ENCODE assay signal across 8 mouse cellular contexts in the genomic region with DNA sequence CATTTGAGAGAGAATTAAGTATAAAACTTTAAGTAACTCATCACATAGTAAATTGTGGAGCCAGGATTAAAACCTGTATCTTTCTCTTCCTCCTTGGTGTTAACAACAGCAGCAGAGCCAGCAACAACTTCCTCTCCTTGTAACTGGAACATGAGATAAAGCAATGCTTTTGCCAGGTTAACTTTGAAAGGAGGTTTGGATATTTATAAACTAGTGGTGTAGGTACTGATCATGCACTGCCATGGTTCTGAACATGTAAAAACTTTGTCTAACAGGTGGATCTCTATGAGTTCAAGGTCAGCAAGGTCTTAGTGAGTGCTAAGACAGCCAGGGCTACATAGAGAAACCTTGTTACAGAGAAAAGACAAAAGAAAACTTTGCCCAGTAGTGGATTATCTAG. TPM values are rescaled to one million over a fixed set of nuclear protein-coding genes. Genes with fewer than 3 reads are reported as not detected.
DNase-seq lines count a peak whose midpoint lies in the region; ATAC-seq lines count a peak whose summit lies in the region.

No protein-coding gene starts in this region.

- ATAC-seq in lung, embryonic 15.5 days (ENCODE audit: borderline replicate concordance, extremely low read depth, low FRiP score, low TSS enrichment): no peak
- ATAC-seq in heart, embryonic 12.5 days (ENCODE audit: insufficient number of reproducible peaks, low FRiP score): no peak
- no peak for ATAC-seq in limb, embryonic 15.5 days (ENCODE audit: insufficient number of reproducible peaks, low FRiP score, low TSS enrichment, low read depth)
- no peak for ATAC-seq in stomach, embryonic 14.5 days (ENCODE audit: insufficient number of reproducible peaks, insufficient read depth, low FRiP score, low read depth)
- no peak for ATAC-seq in granulocyte monocyte progenitor cell, adult 5-6 weeks (replicated peaks; ENCODE audit: poor library complexity, severe bottlenecking)

- H3K4me2 ChIP-seq in lung, embryonic 15.5 days: peak overlapping the region; percentile 55
- peak overlapping the region; percentile 59 for H3K4me2 ChIP-seq in heart, embryonic 12.5 days
- peak overlapping the region; percentile 44 for H3K4me2 ChIP-seq in limb, embryonic 15.5 days
- peak overlapping the region; percentile 57 for H3K4me2 ChIP-seq in stomach, embryonic 14.5 days (replicated peaks; ENCODE audit: low read depth, low read length)

- peak overlapping the region; percentile 27; the same call in 1 of the 2 replicates for H3K9ac ChIP-seq in lung, embryonic 15.5 days
- H3K9ac ChIP-seq in heart, embryonic 12.5 days: no peak overlapping the region
- no peak overlapping the region for H3K9ac ChIP-seq in limb, embryonic 15.5 days
- H3K9ac ChIP-seq in stomach, embryonic 14.5 days (replicated peaks; ENCODE audit: low read depth, low read length): 0 out of 2 replicates have a peak overlapping the region, but pooled peaks have one; percentile 18

- no peak overlapping the region for H3K27ac ChIP-seq in lung, embryonic 15.5 days
- H3K27ac ChIP-seq in heart, embryonic 12.5 days (ENCODE audit: poor library complexity, severe bottlenecking): peak overlapping the region; percentile 38; the same call in 1 of the 2 replicates
- H3K27ac ChIP-seq in limb, embryonic 15.5 days: no peak overlapping the region
- no peak overlapping the region for H3K27ac ChIP-seq in stomach, embryonic 14.5 days (ENCODE audit: low read length)

- no peaks in the 10 kb centered on the region for H3K9me3 ChIP-seq in lung, embryonic 15.5 days
- H3K9me3 ChIP-seq in heart, embryonic 12.5 days (replicated peaks): no peaks in the 10 kb centered on the region
- no peaks in the 10 kb centered on the region for H3K9me3 ChIP-seq in limb, embryonic 15.5 days
- H3K9me3 ChIP-seq in stomach, embryonic 14.5 days (ENCODE audit: control insufficient read depth, low read depth, low read length): no peaks in the 10 kb centered on the region

- H3K4me3 ChIP-seq in lung, embryonic 15.5 days: peak overlapping the region; percentile 28
- H3K4me3 ChIP-seq in heart, embryonic 12.5 days: peak overlapping the region; percentile 35
- H3K4me3 ChIP-seq in limb, embryonic 15.5 days: peak overlapping the region; percentile 25
- peak overlapping the region; percentile 27 for H3K4me3 ChIP-seq in stomach, embryonic 14.5 days (ENCODE audit: low read depth, low read length)

- 0 out of 2 replicates have a peak, but pooled peaks cover 4% of the 10 kb centered on the region for H3K36me3 ChIP-seq in lung, embryonic 15.5 days
- H3K36me3 ChIP-seq in heart, embryonic 12.5 days: peaks cover 11% of the 10 kb centered on the region
- H3K36me3 ChIP-seq in limb, embryonic 15.5 days: 0 out of 2 replicates have a peak, but pooled peaks cover 4% of the 10 kb centered on the region
- no peaks in the 10 kb centered on the region for H3K36me3 ChIP-seq in stomach, embryonic 14.5 days (ENCODE audit: control insufficient read depth, insufficient read depth, low read length)

- H3K4me1 ChIP-seq in lung, embryonic 15.5 days: peaks cover 29% of the 10 kb centered on the region
- peaks cover 13% of the 10 kb centered on the region; the same call in 1 of the 2 replicates for H3K4me1 ChIP-seq in heart, embryonic 12.5 days (replicated peaks)
- H3K4me1 ChIP-seq in limb, embryonic 15.5 days: peaks cover 5% of the 10 kb centered on the region; the same call in 1 of the 2 replicates
- H3K4me1 ChIP-seq in stomach, embryonic 14.5 days (ENCODE audit: control insufficient read depth, insufficient read depth, low read length): peaks cover 13% of the 10 kb centered on the region; the same call in 1 of the 2 replicates

- H3K27me3 ChIP-seq in lung, embryonic 15.5 days: no peaks in the 10 kb centered on the region
- H3K27me3 ChIP-seq in heart, embryonic 12.5 days (replicated peaks): no peaks in the 10 kb centered on the region
- no peaks in the 10 kb centered on the region for H3K27me3 ChIP-seq in limb, embryonic 15.5 days
- no peaks in the 10 kb centered on the region for H3K27me3 ChIP-seq in stomach, embryonic 14.5 days (ENCODE audit: control insufficient read depth, insufficient read depth, low read length)

- DNase-seq in lung, postnatal 14 days: no peak
- no peak for DNase-seq in frontal cortex, postnatal 14 days (ENCODE audit: low spot score in 2 of 2)
- no peak for DNase-seq in layer of hippocampus, adult 9-11 months

RNA-seq across cellular contexts. Expression of a gene that starts 3.4 kb away (rescaled TPM):
- polyA plus RNA-seq in lung, embryonic 15.5 days (2015; fragmentation: Nextera tagmentation; extraction: Ambion mirVana): 8.9 and 9.5 TPM in 2 replicates
- 8.7 and 11.1 TPM in 2 replicates for polyA plus RNA-seq in heart, embryonic 12.5 days (2016; fragmentation: Nextera tagmentation; extraction: Ambion mirVana)
- 8.0 and 10.2 TPM in 2 replicates for polyA plus RNA-seq in limb, embryonic 15.5 days (2015; fragmentation: Nextera tagmentation; extraction: Ambion mirVana)
- polyA plus RNA-seq in stomach, embryonic 14.5 days (2014; fragmentation: Nextera tagmentation; extraction: Ambion mirVana): 15.0 and 17.2 TPM in 2 replicates
- 12.5 and 14.5 TPM in 2 replicates for total RNA-seq in granulocyte monocyte progenitor cell, adult 5-6 weeks (2014; fragmentation: Nextera tagmentation)
- total RNA-seq in granulocyte monocyte progenitor cell, adult 5-6 weeks (2017): 5.7 and 11.8 TPM in 2 replicates

Comparison
In these comparisons a context has a peak if more than half of its experiments do, and no peak if none do; other contexts are left out.
1. H3K9ac ChIP-seq: peak in lung, embryonic 15.5 days (single experiment) and stomach, embryonic 14.5 days (single experiment); none in heart, embryonic 12.5 days (single experiment) and limb, embryonic 15.5 days (single experiment).
2. Peak in every context shown above with its lines, with median percentiles within 50 percentile points of each other: H3K4me2 ChIP-seq and H3K4me3 ChIP-seq.